Mouse (Mus musculus) limb, embryonic 14.5 days (tissue): ENCODE data around the gene Trib2. TPM values are rescaled to one million over a fixed set of nuclear protein-coding genes. Genes with fewer than 3 reads are reported as not detected.
A peak's percentile ranks its signal among the peaks of the same experiment; 100 is the strongest.

ENCODE experiments used
- ATAC-seq: fragments of 200-750 bp; cut with Nextera tagmentation; 2 replicates; pipeline ENCODE4 v1.8.0; 2017; ENCODE audit warnings: low read depth, moderate number of reproducible peaks, moderate TSS enrichment; ENCODE audit not compliant: low FRiP score
- DNase-seq: peaks from one replicate; pipeline ENCODE4 v3.0.0-alpha.2; 2015; ENCODE audit warnings: low spot score
- H3K27ac ChIP-seq: fragments of 300-500 bp; sonication (generic); replicated peaks from 2 replicates; pipeline ENCODE4 v1.5.1; 2014; ENCODE audit warnings: low read depth, mild to moderate bottlenecking, low read length, moderate library complexity, mixed read lengths
- H3K27me3 ChIP-seq: fragments of 300-500 bp; sonication (generic); 2 replicates; pipeline ENCODE4 v1.6.1; 2014; ENCODE audit warnings: low read length, mixed read lengths; ENCODE audit not compliant: control insufficient read depth, insufficient read depth
- H3K36me3 ChIP-seq: fragments of 300-500 bp; sonication (generic); 2 replicates; pipeline ENCODE4 v1.6.1; 2014; ENCODE audit warnings: mild to moderate bottlenecking, low read length, moderate library complexity, mixed read lengths; ENCODE audit not compliant: control insufficient read depth, insufficient read depth
- H3K4me1 ChIP-seq: fragments of 300-500 bp; sonication (generic); 2 replicates; pipeline ENCODE4 v1.6.1; 2014; ENCODE audit warnings: antibody characterized with exemption, low read length, mixed read lengths; ENCODE audit not compliant: control insufficient read depth, insufficient read depth
- H3K4me2 ChIP-seq: fragments of 300-500 bp; sonication (generic); replicated peaks from 2 replicates; pipeline ENCODE4 v1.6.1; 2014; ENCODE audit warnings: low read depth, mild to moderate bottlenecking, low read length, moderate library complexity; ENCODE audit not compliant: severe bottlenecking
- H3K4me3 ChIP-seq: fragments of 300-500 bp; sonication (generic); replicated peaks from 2 replicates; pipeline ENCODE4 v1.5.1; 2014; ENCODE audit warnings: low read length
- H3K9ac ChIP-seq: fragments of 300-500 bp; sonication (generic); 2 replicates; pipeline ENCODE4 v1.6.1; 2014; ENCODE audit warnings: mild to moderate bottlenecking, low read depth, low read length, moderate library complexity; ENCODE audit not compliant: severe bottlenecking
- H3K9me3 ChIP-seq: fragments of 300-500 bp; sonication (generic); 2 replicates; pipeline ENCODE4 v1.6.1; 2016; ENCODE audit warnings: low read length; ENCODE audit not compliant: control insufficient read depth
- POLR2A ChIP-seq: fragments of 200-500 bp; IDR thresholded peaks from 2 replicates; pipeline ENCODE4 v1.8.0; 2012; ENCODE audit warnings: inconsistent platforms, mild to moderate bottlenecking, moderate library complexity, borderline replicate concordance; ENCODE audit not compliant: insufficient read depth, insufficient read length; ENCODE audit errors: extremely low read depth
- WGBS: fragments of 180-500 bp; shearing (Covaris S2); extraction: QIAGEN DNeasy Blood & Tissue Kit; methylation state at CpG from one replicate; pipeline ENCODE4 v1.1.7; 2014; 5-methylcytosine and 5-hydroxymethylcytosine counted together
- polyA plus RNA-seq, 2 experiments: library from polyadenylated mRNA; depleted of rRNA in 1 of 2; stranded (reverse) in 1 of 2; unstranded in 1 of 2; fragments of >200 nt; fragmentation: Nextera tagmentation in 1 of 2; extraction: Ambion mirVana in 1 of 2; gene quantifications; 2 replicates each; pipeline versions ENCODE4 v1.2.1 to v1.2.3; 2012 to 2014

Trib2 gene
- polyA plus RNA-seq, 2 experiments, result 44.7 to 64.2 TPM

DNA sequence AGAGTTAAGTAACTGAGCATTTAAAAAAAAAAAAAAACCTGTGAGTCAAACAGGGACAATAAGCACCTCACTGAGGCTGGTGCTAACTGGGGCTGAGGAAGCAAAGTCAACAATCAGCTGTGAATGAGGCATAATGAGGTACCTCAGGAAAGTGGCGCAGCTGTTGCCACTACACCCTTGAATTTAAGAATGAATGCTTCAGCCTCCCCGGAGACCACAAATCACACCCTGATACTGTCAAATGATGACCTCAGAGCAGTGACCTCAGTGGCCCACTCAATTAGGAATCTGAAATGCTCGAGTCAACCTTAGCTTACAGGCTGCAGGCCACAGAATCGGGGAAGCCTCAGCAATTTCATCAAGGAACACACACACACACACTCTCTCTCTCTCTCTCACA lies 5.0 kb downstream of the Trib2 start:
- H3K4me2 ChIP-seq, result peak overlapping the region; percentile 73
- H3K27ac ChIP-seq, result no peak overlapping the region
- ATAC-seq (no peak), DNase-seq (peak; percentile 38)
- no peaks in the 10 kb centered on the region for H3K27me3 ChIP-seq
- peaks cover 25% of the 10 kb centered on the region for H3K4me1 ChIP-seq
- no peak for TF ChIP-seq POLR2A
- 28% methylated on average over 4 of the region's 4 CpGs for WGBS
- peak overlapping the region; percentile 67 for H3K4me3 ChIP-seq
- no peaks in the 10 kb centered on the region for H3K9me3 ChIP-seq
- peak overlapping the region; percentile 22; the same call in 1 of the 2 replicates for H3K9ac ChIP-seq
- H3K36me3 ChIP-seq, result peaks cover 30% of the 10 kb centered on the region

- Histone ChIP-seq H3K27me3 (no peaks in the 10 kb centered on the region), H3K27ac (no peak overlapping the region), H3K9ac (no peak overlapping the region), H3K9me3 (no peaks in the 10 kb centered on the region), H3K4me2 (peak overlapping the region; percentile 73), H3K36me3 (peaks cover 37% of the 10 kb centered on the region), H3K4me3 (peak overlapping the region; percentile 67), H3K4me1 (peaks cover 25% of the 10 kb centered on the region)
- no peak for TF ChIP-seq POLR2A
- 42% methylated on average over 7 of the region's 7 CpGs for WGBS
- no peak for DNase-seq
- ATAC-seq, result no peak
These were observed 5.8 kb downstream of the Trib2 start for GRCm38 (mm10) chr12:15810926-15811325.

GRCm38 (mm10) chr12:15809657-15810056 lies 7.1 kb downstream of the Trib2 start:
- 74% methylated on average over 7 of the region's 7 CpGs for WGBS
- Histone ChIP-seq H3K36me3 (peaks cover 50% of the 10 kb centered on the region), H3K27me3 (no peaks in the 10 kb centered on the region), H3K27ac (no peak overlapping the region), H3K9me3 (no peaks in the 10 kb centered on the region), H3K4me1 (peaks cover 25% of the 10 kb centered on the region), H3K4me3 (no peak overlapping the region), H3K9ac (no peak overlapping the region), H3K4me2 (no peak overlapping the region)
- DNase-seq (no peak), ATAC-seq (no peak)
- no peak for TF ChIP-seq POLR2A

GRCm38 (mm10) chr12:15809249-15809648 lies 7.5 kb downstream of the Trib2 start:
- Histone ChIP-seq H3K4me3 (no peak overlapping the region), H3K4me1 (peaks cover 25% of the 10 kb centered on the region), H3K27me3 (no peaks in the 10 kb centered on the region), H3K27ac (no peak overlapping the region), H3K4me2 (no peak overlapping the region), H3K9ac (no peak overlapping the region), H3K36me3 (peaks cover 54% of the 10 kb centered on the region), H3K9me3 (no peaks in the 10 kb centered on the region)
- DNase-seq (no peak), ATAC-seq (no peak)
- WGBS, result 95% methylated on average over 4 of the region's 4 CpGs
- no peak for TF ChIP-seq POLR2A

DNA sequence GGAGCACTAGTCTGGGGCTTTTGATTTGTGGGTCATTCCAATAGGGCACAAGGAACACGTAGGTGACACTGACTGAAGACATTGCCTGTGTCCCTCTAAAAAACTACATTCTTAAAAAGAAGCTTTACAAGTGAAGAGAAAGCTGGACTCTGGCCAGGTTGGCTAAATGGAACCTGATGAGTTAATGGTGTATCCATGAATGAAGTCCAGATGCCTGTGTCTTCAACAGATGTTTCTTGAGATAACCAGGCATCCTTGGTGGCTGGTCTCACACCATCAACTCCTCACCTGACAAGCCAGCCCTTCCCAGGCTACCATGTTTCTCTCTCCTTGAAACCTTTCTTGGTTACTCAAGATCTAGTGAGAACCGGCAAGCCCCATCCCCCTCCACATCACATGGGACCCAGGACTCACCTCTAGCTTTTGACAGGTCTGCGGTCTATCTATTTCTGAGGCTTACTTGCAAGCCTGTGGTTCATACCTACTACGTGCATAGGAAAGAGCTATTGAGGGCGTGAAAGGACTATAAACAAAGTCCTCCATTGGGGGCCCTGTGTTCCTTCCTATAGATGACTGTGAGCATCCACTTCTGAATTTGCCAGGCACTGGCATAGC lies 8.4 kb downstream of the Trib2 start:
- Histone ChIP-seq H3K4me2 (no peak overlapping the region), H3K27ac (no peak overlapping the region), H3K4me3 (no peak overlapping the region), H3K9me3 (no peaks in the 10 kb centered on the region), H3K9ac (no peak overlapping the region), H3K4me1 (peaks cover 25% of the 10 kb centered on the region), H3K36me3 (peaks cover 63% of the 10 kb centered on the region), H3K27me3 (no peaks in the 10 kb centered on the region)
- DNase-seq, result no peak
- no peak for TF ChIP-seq POLR2A
- ATAC-seq, result no peak
- 89% methylated on average over 5 of the region's 5 CpGs for whole genome bisulfite sequencing
